Mouse (Mus musculus) heart, adult 9 months (tissue): ENCODE measurements at regions not wholly inside any gene's neighbourhood (a gene's known extent, or its start where the extent isn't known, plus 50 kb on each side); places are given as distances from the start of the nearest gene placed in this dataset.

ENCODE experiments used
- DNase-seq, 2 experiments: peaks; one replicate each; pipeline ENCODE4 v3.0.0; 2022; ENCODE audit warnings: low spot score in 2 of 2

- no peak for DNase-seq
Observed at GRCm38 (mm10) chr2:8628007-8628406, 1118.6 kb upstream of the Celf2 start.

GRCm38 (mm10) chr2:8628485-8629208 is 1119.3 kb upstream of the Celf2 start:
- no peak for DNase-seq

GRCm38 (mm10) chr2:8638082-8638481 is 1128.7 kb upstream of the Celf2 start:
- DNase-seq: no peak

- no peak for DNase-seq
Observed at GRCm38 (mm10) chr2:8639282-8639681, 1129.9 kb upstream of the Celf2 start.

- no peak for DNase-seq
Observed at GRCm38 (mm10) chr2:8645463-8645862, 1136.1 kb upstream of the Celf2 start.

- DNase-seq: no peak
Observed at GRCm38 (mm10) chr2:8660544-8660943, 1151.2 kb upstream of the Celf2 start.

GRCm38 (mm10) chr2:8673751-8674378 is 1164.5 kb upstream of the Celf2 start:
- peak in 1 of 2 experiments; percentile 16 for DNase-seq

- DNase-seq: no peak
Observed at GRCm38 (mm10) chr2:8675537-8675936, 1166.2 kb upstream of the Celf2 start.

GRCm38 (mm10) chr2:8676546-8676945 is 1167.2 kb upstream of the Celf2 start:
- no peak for DNase-seq

GRCm38 (mm10) chr2:8690846-8691643 is 1181.7 kb upstream of the Celf2 start:
- DNase-seq: no peak

GRCm38 (mm10) chr2:8729306-8729705 is 1151.7 kb upstream of the 4930412O13Rik start:
- no peak for DNase-seq

GRCm38 (mm10) chr2:8754142-8754541 is 1126.9 kb upstream of the 4930412O13Rik start:
- DNase-seq: peak in 1 of 2 experiments; percentile 10

GRCm38 (mm10) chr2:8756546-8756945 is 1124.5 kb upstream of the 4930412O13Rik start:
- DNase-seq: no peak

- no peak for DNase-seq
Observed at GRCm38 (mm10) chr2:8770636-8771035, 1110.4 kb upstream of the 4930412O13Rik start.

GRCm38 (mm10) chr2:8781152-8781935 is 1099.7 kb upstream of the 4930412O13Rik start:
- no peak for DNase-seq

- no peak for DNase-seq
Observed at GRCm38 (mm10) chr2:8782225-8782624, 1098.8 kb upstream of the 4930412O13Rik start.

- no peak for DNase-seq
Observed at GRCm38 (mm10) chr2:8802061-8802460, 1079.0 kb upstream of the 4930412O13Rik start.

GRCm38 (mm10) chr2:8809609-8810008 is 1071.4 kb upstream of the 4930412O13Rik start:
- DNase-seq: no peak

GRCm38 (mm10) chr2:8818127-8818526 is 1062.9 kb upstream of the 4930412O13Rik start:
- DNase-seq: no peak

- DNase-seq: no peak
Observed at GRCm38 (mm10) chr2:8825406-8825805, 1055.6 kb upstream of the 4930412O13Rik start.
